Mouse (Mus musculus): ENCODE data around the gene BC049762.

The BC049762 gene

DNA sequence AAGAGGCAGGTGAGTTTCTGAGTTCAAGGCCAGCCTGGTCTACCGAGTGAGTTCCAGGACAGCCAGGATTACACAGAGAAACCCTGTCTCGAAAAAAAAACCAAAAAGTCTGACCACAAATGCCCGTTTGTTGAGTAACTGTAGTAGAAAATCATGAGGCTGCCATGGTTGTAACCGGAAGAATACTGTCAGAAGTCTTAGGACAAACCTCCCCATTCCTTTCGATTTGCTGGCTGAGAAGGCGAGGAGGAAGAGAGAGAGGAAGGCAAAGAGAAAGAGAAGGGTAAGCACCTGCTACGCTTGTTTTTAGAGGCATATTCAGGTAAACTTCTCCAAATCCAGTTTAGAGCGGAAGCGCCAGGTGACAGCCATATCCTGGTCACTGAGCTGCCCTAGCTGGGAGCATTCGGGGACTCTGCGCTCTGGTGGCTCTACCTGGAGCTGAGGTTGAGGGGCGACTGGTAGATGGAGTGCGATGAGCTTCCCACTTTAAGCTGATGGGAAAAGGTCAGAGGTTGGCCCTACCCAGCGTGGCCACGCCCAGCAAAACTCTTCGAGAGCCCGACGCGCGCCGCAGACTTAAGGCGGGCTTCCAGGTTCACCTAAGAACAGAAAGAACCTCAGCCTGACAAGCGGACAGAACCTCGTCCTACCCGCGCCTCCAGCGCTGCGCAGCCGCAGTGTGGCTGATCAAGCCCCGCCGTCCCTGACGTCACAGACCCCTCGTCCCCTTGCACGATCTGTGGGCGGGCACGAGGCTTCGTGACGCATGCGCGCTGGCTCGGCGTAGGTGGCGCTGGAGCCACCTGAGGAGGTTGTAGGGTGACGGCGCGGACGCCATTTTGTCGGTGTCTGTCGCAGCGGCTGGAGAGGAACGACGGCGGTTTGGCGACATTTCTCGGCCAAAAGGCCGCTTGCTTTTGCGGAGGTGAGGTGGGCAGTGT, at the start of gene BC049762:
TSS of gene BC049762 (minus strand) at position 705 of the 944 bp plus-strand sequence.
- DNase-seq, result peak; percentile 99

DNA sequence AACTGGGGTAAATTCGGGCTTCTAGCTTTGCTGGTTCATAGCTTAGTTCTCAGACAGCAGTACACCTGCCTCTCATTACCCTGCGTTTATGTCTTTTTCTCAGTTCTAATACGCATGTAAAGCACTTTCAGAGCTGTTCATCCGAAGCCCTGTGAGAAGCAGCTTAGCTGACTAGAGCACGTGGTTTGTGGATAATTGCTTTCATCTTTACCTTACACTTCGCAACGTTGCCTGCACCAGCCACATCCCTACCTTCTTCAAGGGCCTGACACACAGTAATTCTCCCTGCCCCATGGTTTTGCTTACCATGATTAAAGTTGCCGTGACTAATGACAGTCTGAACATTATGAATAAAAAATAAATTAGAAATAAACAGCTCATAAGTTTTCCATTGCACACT, 49.0 kb upstream of the BC049762 start:
- DNase-seq, result no peak

DNA sequence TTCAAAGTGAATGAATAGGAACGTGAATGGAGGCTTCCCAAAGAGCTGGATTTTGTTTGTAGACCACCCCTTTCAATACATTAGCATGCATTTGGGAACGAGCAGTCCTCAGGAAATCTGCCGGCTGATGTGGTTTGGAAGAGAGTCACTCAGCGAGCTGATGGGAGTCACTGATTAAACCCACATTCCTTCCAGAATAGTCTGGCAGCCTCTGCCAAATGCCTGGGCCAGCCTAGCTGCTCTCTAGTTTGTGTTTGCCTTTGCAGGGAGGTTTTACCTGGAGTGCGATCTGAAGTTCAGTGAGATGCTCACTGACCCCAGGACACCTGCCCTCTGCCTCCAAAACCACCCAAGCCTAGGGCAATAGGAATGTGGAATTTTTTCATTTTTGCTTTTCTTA, 45.5 kb upstream of the BC049762 start:
- DNase-seq, result peak; percentile 66 to 72

DNA sequence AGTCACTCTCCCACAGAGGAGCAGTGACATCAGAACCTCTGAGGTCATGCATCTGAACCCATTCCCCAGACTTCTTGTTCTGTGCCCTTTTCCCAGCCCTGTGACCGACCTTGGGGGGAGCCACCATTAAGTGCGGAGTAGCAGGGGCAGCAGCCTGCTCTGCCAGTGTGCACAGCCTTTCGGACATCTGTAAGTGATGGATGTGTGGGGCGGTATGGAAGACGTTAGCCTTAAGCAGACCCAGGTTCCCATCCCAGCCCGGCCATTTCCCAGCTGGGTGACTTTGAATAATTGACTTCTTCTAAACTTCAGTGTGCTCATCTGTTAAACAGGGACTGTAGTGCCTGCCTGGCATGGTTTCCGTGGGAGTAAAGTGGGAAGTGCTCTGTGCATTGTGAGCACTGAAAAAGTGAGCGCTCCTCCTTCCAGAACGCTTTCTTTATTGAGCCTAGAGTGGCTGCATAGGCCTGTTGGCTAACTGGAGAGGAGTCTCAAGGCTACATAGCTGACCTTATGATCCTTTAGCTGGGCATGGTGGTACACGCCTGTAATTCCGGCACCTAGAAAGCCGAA, 41.2 kb upstream of the BC049762 start:
- no peak for DNase-seq

DNA sequence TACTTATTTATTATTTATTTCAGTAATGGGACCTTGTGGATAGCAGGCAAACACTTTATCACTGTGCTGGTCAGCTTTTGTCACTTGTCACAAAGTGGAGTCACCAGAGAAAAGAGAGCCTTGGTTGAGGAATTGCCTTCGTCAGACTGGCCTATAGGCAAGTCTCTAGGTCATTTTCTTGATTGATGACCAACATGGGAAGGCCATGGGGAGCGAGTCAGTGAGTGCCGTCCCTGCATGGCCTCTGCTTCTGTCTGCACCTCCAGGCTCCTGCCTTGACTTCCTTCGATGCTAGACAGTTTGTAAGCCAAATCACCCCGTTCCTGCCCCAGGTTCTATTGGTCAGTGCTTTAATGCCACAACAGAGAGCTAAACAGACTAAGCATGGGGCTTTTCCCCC, 39.5 kb upstream of the BC049762 start:
- DNase-seq, result no peak

DNA sequence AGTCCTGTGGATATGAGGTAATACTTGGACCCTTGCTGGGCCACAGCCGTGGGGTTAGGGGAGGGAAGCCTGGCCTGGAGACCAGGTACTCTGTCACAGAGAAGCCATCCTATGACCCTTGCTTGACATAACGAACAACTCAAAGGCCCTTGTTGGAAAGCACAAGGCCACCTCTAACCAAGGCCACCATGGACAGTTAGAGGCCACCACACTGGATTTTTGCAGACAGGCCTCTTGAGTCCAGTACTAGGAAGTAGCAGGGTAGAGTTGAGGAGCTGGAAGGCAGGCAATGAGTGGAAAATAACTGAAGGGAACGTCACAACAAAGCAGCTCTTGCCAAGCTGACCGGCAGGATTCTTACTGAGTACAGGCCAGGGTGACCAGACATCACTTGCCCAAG, 35.8 kb upstream of the BC049762 start:
- DNase-seq, result no peak

DNA sequence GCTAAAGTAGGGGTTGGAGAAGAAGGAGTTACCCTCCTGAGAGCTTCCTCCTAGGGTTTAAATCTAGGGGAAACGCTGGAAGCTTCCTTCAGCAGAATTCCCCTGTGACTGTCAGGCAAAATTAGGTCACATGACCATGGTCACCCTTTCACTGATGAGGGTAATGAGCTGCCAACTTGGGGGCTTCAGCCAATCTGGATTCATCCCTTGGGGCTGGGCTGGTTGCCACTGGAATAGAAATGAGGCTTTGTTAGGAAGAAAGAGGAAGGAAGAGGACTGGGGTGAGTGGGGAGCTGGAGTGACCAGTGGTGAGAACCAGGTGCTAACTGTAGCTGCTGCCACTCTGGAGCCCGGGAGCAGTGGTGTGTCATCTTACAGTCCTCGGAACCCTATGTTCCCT, 32.9 kb upstream of the BC049762 start:
- no peak for DNase-seq

DNA sequence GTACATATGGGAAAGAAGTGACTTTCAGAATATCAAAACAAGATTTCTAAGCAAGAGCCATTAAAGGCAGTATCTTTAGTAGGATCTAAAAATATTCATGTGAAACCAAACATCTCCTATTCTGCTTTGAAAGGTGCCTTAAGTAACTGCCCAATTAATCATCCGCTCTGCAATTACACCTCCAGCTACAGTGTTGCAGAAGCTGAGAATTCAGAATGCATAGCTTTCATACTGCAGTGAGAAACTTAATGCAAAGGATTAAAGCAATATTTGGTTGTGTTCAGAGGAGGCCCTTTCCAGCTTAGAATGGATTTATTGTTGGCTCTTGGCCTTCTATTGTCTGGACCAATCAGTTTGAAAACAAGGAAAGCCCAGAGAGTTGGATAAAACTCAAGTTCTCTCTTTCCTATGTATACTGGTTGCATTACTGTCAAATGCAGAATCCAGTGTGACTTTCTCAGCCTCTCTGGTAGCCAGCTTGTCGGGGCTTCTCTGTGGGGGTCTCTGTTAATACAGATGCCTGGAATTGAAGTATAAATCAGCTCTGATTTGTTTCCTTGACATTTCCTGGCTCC, 31.2 kb upstream of the BC049762 start:
- DNase-seq, result no peak

DNA sequence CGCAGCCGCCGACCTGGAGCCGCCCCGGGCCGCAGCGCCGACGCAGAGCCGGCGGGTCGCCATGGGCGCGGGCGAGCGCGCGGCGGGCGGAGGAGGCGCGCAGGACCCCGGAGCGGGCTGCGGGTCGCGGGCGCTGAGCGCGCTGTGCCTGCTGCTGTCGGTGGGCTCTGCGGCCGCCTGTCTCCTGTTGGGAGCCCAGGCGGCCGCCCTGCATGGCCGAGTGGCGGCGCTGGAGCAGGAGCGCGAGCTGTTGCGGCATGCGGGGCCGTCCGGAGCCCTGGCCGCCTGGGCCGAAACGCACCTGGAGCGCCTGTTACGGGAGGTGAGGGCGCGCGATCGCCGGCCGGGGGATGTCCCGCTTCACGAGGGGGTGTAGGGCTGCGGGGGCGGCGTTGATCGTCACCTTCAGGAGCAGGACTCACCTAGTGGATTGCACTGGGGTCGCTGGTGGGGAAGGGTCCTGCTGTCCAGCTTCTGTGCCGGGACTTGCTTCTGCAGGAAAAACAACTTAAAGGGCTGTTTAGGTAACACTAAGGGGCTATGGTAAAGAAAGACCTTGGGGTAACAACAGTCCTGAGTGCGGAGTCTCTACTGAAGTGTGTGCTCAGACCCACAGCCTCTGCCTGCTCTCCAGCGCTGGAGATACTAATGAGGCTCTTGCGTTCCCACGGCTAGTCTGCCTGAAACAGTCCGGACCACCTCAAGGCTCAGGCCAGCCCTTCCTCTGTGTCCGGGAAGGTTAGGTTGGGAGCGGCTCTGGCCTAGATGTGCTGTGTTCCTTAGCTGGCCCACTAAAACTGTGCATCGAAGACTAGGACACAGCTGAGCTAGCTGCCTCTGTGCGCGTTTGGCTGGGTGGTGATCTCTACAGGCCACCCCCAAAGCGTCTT, 27.5 kb upstream of the BC049762 start:
- peak; percentile 54 to 69 for DNase-seq

DNA sequence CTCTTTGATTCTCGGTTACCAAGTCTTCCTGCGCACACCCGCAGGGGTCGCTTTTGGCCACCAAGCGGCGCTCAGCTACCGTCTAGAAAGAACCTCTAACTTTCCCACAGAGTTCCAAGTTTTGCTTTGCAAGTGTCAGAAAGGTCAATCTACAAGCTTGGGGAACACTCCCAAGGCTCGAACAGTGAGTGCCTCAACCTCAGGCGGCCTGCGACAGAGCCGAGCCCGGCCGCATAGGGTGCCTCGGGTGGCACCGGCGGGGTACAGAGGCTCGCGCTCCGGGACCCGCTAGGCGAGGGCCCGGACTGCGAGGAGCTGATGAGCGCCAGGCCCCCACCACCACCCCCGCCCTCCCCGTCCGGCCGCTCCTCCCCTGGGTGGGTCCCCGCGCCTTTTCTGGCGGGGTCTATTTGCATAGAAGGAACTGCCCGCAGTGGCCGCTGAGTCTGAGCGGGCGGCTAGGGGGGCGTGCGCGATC, 26.8 kb upstream of the BC049762 start, which contains the start of gene Col23a1:
TSS of gene Col23a1 (plus strand) at position 357 of the 478 bp plus-strand sequence.
- DNase-seq, result peak; percentile 80 to 82

DNA sequence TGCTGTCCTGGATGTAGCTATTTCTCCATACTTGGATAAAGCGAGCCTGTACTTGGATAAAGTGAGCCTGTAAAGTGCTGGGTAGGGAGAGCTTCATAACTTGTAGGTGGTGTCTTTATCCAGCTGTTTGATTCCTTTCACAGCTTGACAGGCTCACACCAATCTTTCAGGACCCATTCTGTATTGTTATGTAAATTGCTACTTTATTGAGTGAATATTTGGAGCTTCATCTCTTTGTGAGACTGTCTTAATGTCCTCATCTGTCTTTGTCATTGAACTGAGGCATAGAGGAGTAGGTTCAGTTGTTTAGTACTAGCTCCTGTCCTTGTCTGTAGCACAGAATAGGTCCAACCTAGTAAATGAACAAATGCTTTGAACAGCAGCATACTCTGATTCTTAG, 11.6 kb upstream of the BC049762 start:
- DNase-seq, result no peak

DNA sequence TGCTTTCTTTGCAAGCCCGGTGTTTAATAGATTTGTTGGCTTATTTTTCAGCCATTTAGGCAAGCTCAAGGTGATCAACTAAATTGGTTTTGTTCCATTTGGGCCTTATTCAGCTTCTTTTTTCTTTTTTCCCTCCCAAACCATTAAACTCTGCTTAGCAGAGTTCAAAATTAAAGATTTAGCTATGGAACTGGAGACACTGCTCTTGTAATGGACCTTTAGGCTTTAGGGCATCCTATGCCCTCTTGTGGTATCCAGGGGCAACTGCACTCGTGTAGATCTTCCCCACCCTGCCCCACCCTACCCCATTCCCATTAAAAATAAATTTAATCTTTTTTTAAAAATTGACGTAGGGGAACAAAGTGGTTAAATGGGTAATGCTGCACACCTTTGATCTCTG, 2.5 kb upstream of the BC049762 start:
- DNase-seq, result peak; percentile 30 to 41

DNA sequence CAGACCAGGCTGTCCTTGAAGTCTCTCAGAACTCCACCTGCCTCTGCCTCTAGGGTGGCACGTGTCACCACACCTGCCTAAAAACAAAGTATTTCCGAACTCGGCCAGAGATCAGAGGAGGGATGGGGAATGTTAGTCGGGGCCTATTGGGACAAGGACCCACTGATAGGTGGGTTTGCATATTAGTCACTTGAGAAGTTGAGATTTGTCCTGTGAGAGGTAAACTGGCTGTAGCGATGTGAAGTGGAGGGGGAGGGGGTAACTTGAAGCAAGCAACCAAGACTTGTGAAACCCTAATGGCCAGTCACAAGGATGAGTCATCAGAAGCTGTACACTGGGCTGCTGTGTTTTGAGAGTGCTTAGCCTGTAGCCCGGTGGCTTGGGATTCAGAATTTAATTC, 1.5 kb upstream of the BC049762 start:
- DNase-seq, result peak; percentile 20 to 56

DNA sequence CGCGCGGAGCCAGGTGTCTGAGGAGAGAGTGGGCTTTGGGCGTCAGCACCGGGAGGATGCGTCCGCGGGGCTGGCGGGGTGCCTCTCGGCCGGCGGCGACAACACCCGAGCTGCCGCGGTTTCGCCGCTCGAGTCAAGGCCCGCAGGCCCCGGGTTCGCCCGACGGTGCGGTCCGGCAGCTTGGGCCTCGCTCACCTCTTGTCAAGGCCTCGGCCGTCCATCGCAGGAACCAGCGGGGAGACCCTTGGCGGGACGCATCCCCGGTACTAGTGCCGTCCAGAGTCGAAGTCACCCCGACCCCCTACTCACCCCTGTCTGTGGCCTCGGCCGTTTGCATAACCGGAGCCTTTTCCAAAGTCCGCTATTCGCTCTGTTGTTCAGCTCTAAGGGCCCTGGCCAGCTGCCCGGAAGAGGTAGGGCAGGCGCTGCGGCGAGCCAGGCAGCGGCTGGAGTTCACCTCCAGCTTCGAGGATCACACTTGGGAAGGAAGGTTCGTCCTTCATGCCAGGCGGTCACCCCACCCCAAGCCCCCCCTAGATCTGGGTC, 513 bp upstream of the BC049762 start:
- peak; percentile 92 to 95 for DNase-seq

DNA sequence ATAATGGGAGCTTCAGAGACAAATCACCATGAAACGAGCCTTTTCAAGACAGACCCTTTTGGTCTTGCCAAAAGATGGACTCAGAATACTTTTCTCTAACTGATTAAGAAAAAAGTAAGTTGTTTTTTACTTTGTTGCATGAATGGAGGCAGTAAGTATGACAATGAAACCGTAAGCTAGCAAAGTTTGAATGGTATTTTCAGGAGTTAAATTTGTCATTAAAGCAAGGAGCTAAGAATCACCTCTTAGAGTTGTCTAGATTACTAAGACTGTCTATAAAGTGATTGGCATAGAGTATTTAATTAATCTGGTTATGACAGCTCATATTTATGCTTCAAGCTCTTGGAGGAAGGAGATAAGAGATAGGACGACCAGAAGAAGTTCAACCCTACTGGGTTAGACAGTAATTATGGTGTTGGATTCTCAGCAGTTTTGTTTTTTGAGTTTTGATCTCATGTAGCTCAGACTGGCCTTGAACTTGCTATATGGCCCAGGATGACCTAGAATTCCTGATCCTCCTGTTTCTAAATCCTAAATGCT, 1.1 kb downstream of the BC049762 start, which contains the start of gene Clk4:
TSS of gene Clk4 (plus strand) at position 51 of the 540 bp plus-strand sequence.
- DNase-seq, result no peak

DNA sequence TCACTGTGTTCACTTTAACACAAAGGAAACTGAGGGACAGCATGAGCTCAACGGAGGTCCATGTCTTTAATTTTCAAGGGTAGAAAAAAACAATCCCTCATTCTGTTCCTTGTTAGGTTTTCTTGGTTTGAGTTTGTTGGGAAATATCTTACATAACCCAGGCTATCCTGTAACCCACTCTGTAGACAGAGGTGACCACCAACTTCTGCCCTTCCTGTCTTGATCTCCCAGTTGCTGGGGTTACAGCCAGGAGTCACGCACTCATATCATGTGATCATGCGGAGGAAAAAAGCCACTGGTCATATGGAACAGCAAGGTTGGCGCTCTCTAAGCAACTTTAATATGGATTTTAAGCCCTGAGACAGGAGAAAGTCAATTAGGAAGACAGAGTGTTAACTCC, 5.8 kb downstream of the BC049762 start:
- no peak for DNase-seq

DNA sequence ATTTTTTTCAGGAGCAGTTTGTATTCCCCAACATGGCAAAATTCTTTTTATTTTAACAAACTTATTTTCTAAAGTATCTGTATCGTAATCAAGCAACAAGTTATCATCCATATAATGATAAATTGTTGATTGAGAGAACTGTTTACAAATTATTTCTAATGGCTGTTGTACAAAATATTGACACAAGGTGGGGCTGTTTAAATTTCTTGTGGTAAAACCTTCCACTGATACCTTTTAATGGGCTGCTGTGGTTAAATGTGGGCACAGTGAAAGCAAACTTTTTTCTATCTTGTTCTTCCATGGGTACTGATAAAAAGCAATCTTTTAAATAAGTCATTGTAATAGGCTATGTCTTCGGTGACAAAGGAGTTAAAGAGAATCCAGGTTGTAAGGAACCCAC, 19.9 kb downstream of the BC049762 start:
- DNase-seq, result no peak

DNA sequence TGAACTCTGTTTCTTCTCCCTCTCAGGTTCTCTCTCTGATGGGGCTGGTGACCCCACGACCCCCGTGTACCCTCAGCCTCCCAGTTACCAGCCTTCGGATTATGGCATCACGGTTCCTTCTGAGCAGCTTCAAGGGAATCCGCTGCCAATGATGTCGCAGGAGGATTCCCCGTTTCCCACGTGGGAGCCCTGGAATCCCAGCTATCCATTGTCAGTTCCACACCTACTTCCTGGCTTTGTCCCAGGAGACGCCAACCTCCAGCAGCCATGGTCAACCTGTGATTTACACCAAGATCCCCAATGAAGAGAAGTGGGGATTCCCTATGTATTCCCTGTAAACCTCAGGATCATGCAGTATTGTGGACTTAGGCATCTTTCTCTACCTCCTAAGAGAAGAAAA, 28.2 kb downstream of the BC049762 start:
- no peak for DNase-seq

DNA sequence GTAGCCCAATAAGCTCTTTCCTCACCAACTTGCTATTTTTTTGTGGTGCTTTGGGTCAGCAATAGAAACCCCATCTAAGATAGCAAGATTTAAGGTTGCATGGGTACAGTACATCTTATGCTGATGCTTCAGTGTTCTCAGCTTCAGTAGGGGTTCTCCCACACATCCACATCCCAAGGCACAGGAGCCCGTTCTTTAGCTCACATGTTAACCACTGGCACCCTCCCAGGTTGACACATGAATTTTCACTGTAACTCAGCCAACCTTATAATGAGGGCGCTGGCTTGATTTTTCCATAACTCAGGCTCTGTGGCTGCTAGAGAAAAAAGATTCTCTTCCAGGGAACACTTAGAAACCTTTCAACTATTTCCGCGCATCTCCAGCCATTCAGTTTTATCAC, 35.7 kb downstream of the BC049762 start:
- no peak for DNase-seq

DNA sequence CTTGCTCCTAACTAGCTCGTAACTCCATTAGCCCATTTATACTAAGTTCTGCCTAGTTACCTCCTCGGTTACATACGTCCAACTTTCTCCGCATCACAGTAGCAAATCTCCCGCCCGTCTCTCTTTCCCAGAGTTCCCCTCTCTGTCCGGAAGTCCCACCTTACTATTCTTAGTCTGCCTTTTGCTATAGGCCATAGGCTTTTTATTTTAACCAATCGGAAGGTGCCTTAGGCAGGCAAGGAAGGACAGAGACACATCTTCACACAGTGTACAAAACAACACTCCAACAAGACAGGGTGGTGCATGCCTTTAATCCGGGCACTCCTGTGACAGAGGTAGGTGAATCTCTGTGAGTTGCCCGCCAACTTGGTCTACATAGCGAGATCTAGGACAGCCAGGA, 42.5 kb downstream of the BC049762 start, which contains the start of gene Gm12569:
TSS of gene Gm12569 (plus strand) at position 166 of the 400 bp plus-strand sequence.
- no peak for DNase-seq

DNA sequence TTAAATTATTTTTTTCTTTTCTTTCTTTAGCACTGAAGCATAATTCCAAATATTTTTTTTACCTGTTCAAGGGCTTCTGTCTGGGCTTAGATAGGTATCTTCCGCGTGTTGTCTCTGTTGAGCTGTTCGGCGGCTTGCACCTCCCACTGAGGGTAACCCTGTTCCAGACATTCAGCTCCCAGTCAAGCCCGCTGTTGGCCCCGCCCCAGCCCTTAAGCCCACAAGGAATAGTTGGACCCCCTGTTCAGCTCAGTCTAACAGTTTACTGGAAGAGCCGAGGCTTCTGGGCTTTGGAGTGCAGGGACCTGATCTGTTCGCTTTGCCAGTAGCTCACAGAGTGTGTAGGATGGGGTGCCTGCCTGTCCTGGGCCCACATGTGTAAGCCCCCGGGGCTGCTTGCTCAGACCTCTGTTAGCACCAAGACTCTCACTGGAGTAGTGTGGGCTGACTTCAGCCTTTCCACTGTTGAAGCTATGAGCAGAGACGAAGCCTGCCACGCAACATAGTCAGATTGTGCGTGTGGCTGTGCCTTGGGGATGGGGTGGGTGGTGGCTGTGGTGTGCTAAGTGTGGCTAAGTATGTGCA, 43.4 kb downstream of the BC049762 start:
- no peak for DNase-seq
